Mouse (Mus musculus) erythroblast, embryonic 14.5 days (primary cell): Measurements from ENCODE around the gene Sh3rf3.

Experiments used
- GATA1 ChIP-seq: IDR thresholded peaks from 2 replicates; pipeline ENCODE4 v1.6.1; 2012; ENCODE audit warnings: low read length, inconsistent platforms, mixed read lengths
- TAL1 ChIP-seq: IDR thresholded peaks from 3 replicates; pipeline ENCODE4 v1.6.1; 2012; ENCODE audit warnings: low read length, inconsistent platforms, mixed read lengths

DNA sequence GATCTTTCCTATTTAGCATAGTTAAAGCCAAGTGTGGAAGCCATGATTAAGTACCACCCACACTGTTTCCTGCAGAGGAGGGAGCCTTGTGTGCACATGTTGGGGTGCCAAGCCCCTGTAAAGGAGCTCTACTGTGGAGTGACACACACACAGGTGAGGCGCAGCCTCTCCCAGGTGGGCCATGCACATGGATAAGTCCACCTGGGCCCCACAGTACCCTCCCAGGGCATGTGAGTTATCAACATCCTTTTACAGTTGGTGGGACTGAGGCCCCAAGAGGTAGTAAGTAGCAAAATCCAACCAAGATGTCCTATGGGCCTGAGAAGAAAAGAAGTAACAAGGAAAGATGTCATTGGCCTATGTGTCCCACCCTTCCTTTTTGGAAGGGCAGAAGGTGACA, 305.8 kb downstream of the Sh3rf3 start:
- TF ChIP-seq TAL1 (no peak), GATA1 (no peak)
